In the genomic region with DNA sequence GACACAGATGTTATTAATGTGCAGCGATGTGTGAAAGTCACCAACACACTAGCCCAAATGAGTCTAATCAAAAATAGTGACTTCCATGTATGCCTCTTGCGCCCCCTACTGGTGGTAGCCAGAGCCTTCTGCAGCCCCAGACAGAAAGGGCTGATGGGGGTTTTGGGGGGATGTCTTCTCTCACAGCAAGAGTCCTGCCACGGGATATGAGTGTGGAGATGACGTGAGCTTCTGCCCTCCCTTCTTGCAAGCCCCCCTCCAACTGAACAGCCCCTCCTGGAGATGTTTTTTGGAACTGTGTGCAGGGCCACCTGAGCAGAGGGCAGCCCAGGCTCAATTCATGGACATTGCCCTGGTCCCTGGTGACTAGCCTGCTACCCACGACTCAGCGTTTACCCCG, we compare ENCODE assay signal across 10 mouse cellular contexts. TPM values are rescaled to one million over a fixed set of nuclear protein-coding genes. Genes with fewer than 3 reads are reported as not detected.
A peak's percentile ranks its signal among the peaks of the same experiment; 100 is the strongest.
DNase-seq lines count a peak whose midpoint lies in the region; ATAC-seq and TF ChIP-seq lines count a peak whose summit lies in the region.
"Had no signal": no experiment of that assay in that cellular context is flagged by ENCODE, and none has a peak within 500 bp of the region (broad histone marks: within the 10 kb centered on the region; RNA-seq: fewer than 3 reads in every experiment).

No protein-coding gene starts in this region.

- no peak overlapping the region for H3K4me3 ChIP-seq in hindbrain, embryonic 11.5 days (ENCODE audit: low read depth, low read length)
- H3K4me3 ChIP-seq in hindbrain, embryonic 13.5 days, result no peak overlapping the region
- no peak overlapping the region for H3K4me3 ChIP-seq in bone marrow, adult 2 months (replicated peaks; ENCODE audit: control insufficient read depth, low read depth, low read length)
- no peak overlapping the region for H3K4me3 ChIP-seq in midbrain, embryonic 14.5 days (replicated peaks; ENCODE audit: low read depth, low read length)
- no peak overlapping the region for H3K4me3 ChIP-seq in stomach, postnatal 0 days (ENCODE audit: low read depth, low read length)
- H3K4me3 ChIP-seq: embryonic facial prominence, embryonic 13.5 days; neural tube, embryonic 12.5 days had no signal

- 22% methylated on average over 7 of the region's 7 CpGs for WGBS in hindbrain, embryonic 11.5 days
- 23% methylated on average over 7 of the region's 7 CpGs for WGBS in hindbrain, embryonic 13.5 days
- 12% methylated on average over 7 of the region's 7 CpGs for WGBS in bone marrow, adult 2 months
- 24% methylated on average over 7 of the region's 7 CpGs for WGBS in midbrain, embryonic 14.5 days
- WGBS in stomach, postnatal 0 days, result 22% methylated on average over 7 of the region's 7 CpGs

- H3K4me1 ChIP-seq in hindbrain, embryonic 11.5 days (replicated peaks; ENCODE audit: control insufficient read depth, insufficient read depth, low read length), result no peaks in the 10 kb centered on the region; the same call in 1 of the 2 replicates
- no peaks in the 10 kb centered on the region for H3K4me1 ChIP-seq in hindbrain, embryonic 13.5 days (replicated peaks)
- no peaks in the 10 kb centered on the region for H3K4me1 ChIP-seq in bone marrow, adult 2 months (ENCODE audit: control insufficient read depth, insufficient read depth, low read length)
- H3K4me1 ChIP-seq in midbrain, embryonic 14.5 days (ENCODE audit: control insufficient read depth, insufficient read depth, low read length), result no peaks in the 10 kb centered on the region
- H3K4me1 ChIP-seq in stomach, postnatal 0 days (replicated peaks; ENCODE audit: control insufficient read depth, insufficient read depth), result no peaks in the 10 kb centered on the region
- H3K4me1 ChIP-seq: embryonic facial prominence, embryonic 13.5 days; neural tube, embryonic 12.5 days had no signal

- no peak overlapping the region for H3K4me2 ChIP-seq in hindbrain, embryonic 11.5 days (replicated peaks; ENCODE audit: low read depth, low read length)
- no peak overlapping the region for H3K4me2 ChIP-seq in hindbrain, embryonic 13.5 days
- no peak overlapping the region for H3K4me2 ChIP-seq in midbrain, embryonic 14.5 days (ENCODE audit: low read length)
- no peak overlapping the region for H3K4me2 ChIP-seq in stomach, postnatal 0 days (replicated peaks; ENCODE audit: low read depth)
- H3K4me2 ChIP-seq: embryonic facial prominence, embryonic 13.5 days; neural tube, embryonic 12.5 days had no signal

- ATAC-seq in hindbrain, embryonic 11.5 days (ENCODE audit: low FRiP score), result no peak
- no peak for ATAC-seq in hindbrain, embryonic 13.5 days (ENCODE audit: low FRiP score)
- peak; percentile 61 for ATAC-seq in erythroblast, adult 5-6 weeks (replicated peaks; ENCODE audit: low FRiP score, poor library complexity, severe bottlenecking)
- peak; percentile 24; the same call in 1 of the 2 replicates for ATAC-seq in midbrain, embryonic 14.5 days (ENCODE audit: low FRiP score, low TSS enrichment)
- ATAC-seq in stomach, postnatal 0 days (ENCODE audit: low FRiP score, low TSS enrichment), result peak; percentile 47

- H3K27ac ChIP-seq in hindbrain, embryonic 11.5 days (ENCODE audit: low read depth, low read length), result no peak overlapping the region
- H3K27ac ChIP-seq in hindbrain, embryonic 13.5 days, result no peak overlapping the region
- no peak overlapping the region for H3K27ac ChIP-seq in bone marrow, adult 2 months (ENCODE audit: control insufficient read depth, insufficient read depth, low read depth, low read length, poor library complexity)
- H3K27ac ChIP-seq in midbrain, embryonic 14.5 days (replicated peaks; ENCODE audit: low read depth, low read length), result no peak overlapping the region
- no peak overlapping the region for H3K27ac ChIP-seq in stomach, postnatal 0 days (replicated peaks)
- H3K27ac ChIP-seq: embryonic facial prominence, embryonic 13.5 days; neural tube, embryonic 12.5 days had no signal

- peaks cover 7% of the 10 kb centered on the region for H3K27me3 ChIP-seq in hindbrain, embryonic 11.5 days (ENCODE audit: control insufficient read depth, insufficient read depth, low read length)
- peaks cover 50% of the 10 kb centered on the region for H3K27me3 ChIP-seq in hindbrain, embryonic 13.5 days
- H3K27me3 ChIP-seq in midbrain, embryonic 14.5 days (ENCODE audit: control insufficient read depth, insufficient read depth, low read length), result 0 out of 2 replicates have a peak, but pooled peaks cover 3% of the 10 kb centered on the region
- H3K27me3 ChIP-seq in stomach, postnatal 0 days (ENCODE audit: control insufficient read depth, insufficient read depth, low read length), result no peaks in the 10 kb centered on the region

- peak; percentile 83 for DNase-seq in hindbrain, embryonic 11.5 days (ENCODE audit: low spot score)
- peak; percentile 84 for DNase-seq in induced T-regulatory cell, adult 2 months (ENCODE audit: low read depth)
- DNase-seq in left cerebral cortex, postnatal 36 days (ENCODE audit: low spot score in 2 of 2), result peak; percentile 44 to 61
- peak; percentile 87 for DNase-seq in midbrain, embryonic 14.5 days
- DNase-seq in stomach, postnatal 0 days (ENCODE audit: low spot score), result peak; percentile 78

- peak; percentile 79 for TF ChIP-seq CTCF in bone marrow, adult 2 months (IDR thresholded peaks at IDR 0.05; ENCODE audit: control insufficient read depth, insufficient read depth, low read length)
- TF ChIP-seq CTCF in stomach, postnatal 0 days (IDR thresholded peaks at IDR 0.05; ENCODE audit: low read depth), result peak; percentile 93

- intact Hi-C loops in left cerebral cortex, postnatal 36 days (cut with DNase I), result loop anchor here (2.0 to 5.0 kb wide), 3 partner anchors 35 to 234 kb away; no protein-coding TSS in a partner anchor

- H3K9ac ChIP-seq in hindbrain, embryonic 11.5 days (ENCODE audit: low read depth, low read length), result no peak overlapping the region
- no peak overlapping the region for H3K9ac ChIP-seq in hindbrain, embryonic 13.5 days
- H3K9ac ChIP-seq in midbrain, embryonic 14.5 days (replicated peaks; ENCODE audit: low read length), result no peak overlapping the region
- H3K9ac ChIP-seq in stomach, postnatal 0 days (ENCODE audit: low read length), result no peak overlapping the region
- H3K9ac ChIP-seq: embryonic facial prominence, embryonic 13.5 days; neural tube, embryonic 12.5 days had no signal

- TF ChIP-seq EP300 in stomach, postnatal 0 days (optimal IDR thresholded peaks at IDR 0.05), result no peak

- H3K36me3 ChIP-seq in hindbrain, embryonic 11.5 days (ENCODE audit: control insufficient read depth, insufficient read depth, low read length), result no peaks in the 10 kb centered on the region
- no peaks in the 10 kb centered on the region for H3K36me3 ChIP-seq in hindbrain, embryonic 13.5 days
- no peaks in the 10 kb centered on the region for H3K36me3 ChIP-seq in midbrain, embryonic 14.5 days (ENCODE audit: control insufficient read depth, insufficient read depth, low read length)
- H3K36me3 ChIP-seq in stomach, postnatal 0 days (ENCODE audit: control insufficient read depth, insufficient read depth, low read length), result no peaks in the 10 kb centered on the region
- H3K36me3 ChIP-seq: embryonic facial prominence, embryonic 13.5 days; neural tube, embryonic 12.5 days had no signal

- H3K9me3 ChIP-seq in hindbrain, embryonic 11.5 days (ENCODE audit: control insufficient read depth, low read length), result no peaks in the 10 kb centered on the region
- H3K9me3 ChIP-seq in hindbrain, embryonic 13.5 days, result no peaks in the 10 kb centered on the region
- no peaks in the 10 kb centered on the region for H3K9me3 ChIP-seq in midbrain, embryonic 14.5 days (ENCODE audit: control insufficient read depth, low read length)
- no peaks in the 10 kb centered on the region for H3K9me3 ChIP-seq in stomach, postnatal 0 days (ENCODE audit: control insufficient read depth, low read length)
- H3K9me3 ChIP-seq: embryonic facial prominence, embryonic 13.5 days; neural tube, embryonic 12.5 days had no signal

- no peak for TF ChIP-seq POLR2A in bone marrow, adult 2 months (IDR thresholded peaks at IDR 0.05; ENCODE audit: borderline replicate concordance, control insufficient read depth, low read depth, low read length)

RNA-seq across cellular contexts. Expression of gene Rab20, which starts 7.6 kb away (rescaled TPM):
- polyA plus RNA-seq in hindbrain, embryonic 11.5 days (2014; fragmentation: Nextera tagmentation; extraction: Ambion mirVana), result 0.83 and 1.3 TPM in 2 replicates
- polyA plus RNA-seq in hindbrain, embryonic 13.5 days (2015; fragmentation: Nextera tagmentation; extraction: Ambion mirVana), result 1.1 and 1.8 TPM in 2 replicates
- 3.3 and 6.2 TPM in 2 replicates for polyA plus RNA-seq in bone marrow, adult 2 months (2011; ENCODE audit: insufficient read depth, insufficient read length, low replicate concordance, missing spikeins)
- total RNA-seq in erythroblast, adult 5-6 weeks (2015; ENCODE audit: low replicate concordance), result 0.63 and 4.8 TPM in 2 replicates
- total RNA-seq in erythroblast, adult 5-6 weeks (2017; ENCODE audit: low replicate concordance), result 1.5 and 4.4 TPM in 2 replicates
- under 1 TPM in 1 of 2 experiments, not detected in 1; 0.30 TPM for total RNA-seq in left cerebral cortex, postnatal 36 days (2021)
- polyA plus RNA-seq in midbrain, embryonic 14.5 days (2014; fragmentation: Nextera tagmentation; extraction: Ambion mirVana), result 0.25 and 0.31 TPM in 2 replicates
- 9.6 and 9.9 TPM in 2 replicates for polyA plus RNA-seq in stomach, postnatal 0 days (2015; fragmentation: Nextera tagmentation; extraction: Ambion mirVana)

RNA-seq across cellular contexts. Expression of gene Naxd, which starts 11.2 kb away (rescaled TPM):
- polyA plus RNA-seq in hindbrain, embryonic 11.5 days (2014; fragmentation: Nextera tagmentation; extraction: Ambion mirVana), result 105 and 108 TPM in 2 replicates
- 153 and 161 TPM in 2 replicates for polyA plus RNA-seq in hindbrain, embryonic 13.5 days (2015; fragmentation: Nextera tagmentation; extraction: Ambion mirVana)
- 32.5 and 74.0 TPM in 2 replicates for polyA plus RNA-seq in bone marrow, adult 2 months (2011; ENCODE audit: insufficient read depth, insufficient read length, low replicate concordance, missing spikeins)
- total RNA-seq in erythroblast, adult 5-6 weeks (2015; ENCODE audit: low replicate concordance), result 11.0 and 14.8 TPM in 2 replicates
- total RNA-seq in erythroblast, adult 5-6 weeks (2017; ENCODE audit: low replicate concordance), result 11.7 and 13.9 TPM in 2 replicates
- 10 to 100 TPM; 48.7 to 53.4 TPM for total RNA-seq in left cerebral cortex, postnatal 36 days (2021)
- polyA plus RNA-seq in midbrain, embryonic 14.5 days (2014; fragmentation: Nextera tagmentation; extraction: Ambion mirVana), result 130 and 150 TPM in 2 replicates
- polyA plus RNA-seq in stomach, postnatal 0 days (2015; fragmentation: Nextera tagmentation; extraction: Ambion mirVana), result 79.1 and 84.8 TPM in 2 replicates

Comparison
In these comparisons a context has a peak if more than half of its experiments do, and no peak if none do; other contexts are left out.
1. ATAC-seq: peak in erythroblast, adult 5-6 weeks (single experiment), midbrain, embryonic 14.5 days (single experiment) and stomach, postnatal 0 days (single experiment); none in hindbrain, embryonic 11.5 days (single experiment) and hindbrain, embryonic 13.5 days (single experiment).
2. Peak in every context shown above with its lines, with median percentiles within 50 percentile points of each other: DNase-seq.